Mouse (Mus musculus) gastrocnemius, postnatal 14 days (tissue): ENCODE measurements around the gene Mapk6. TPM values are rescaled to one million over a fixed set of nuclear protein-coding genes. Genes with fewer than 3 reads are reported as not detected.

ENCODE experiments used
- DNase-seq: peaks from one replicate; pipeline ENCODE4 v3.0.0; 2021; ENCODE audit warnings: mixed read lengths
- intact Hi-C: fragments of 180-260 bp; cut with DNase I; formaldehyde crosslinking; loops from one replicate; pipeline ENCODE4 v1.15.1; 2025; ENCODE audit warnings: low total_unique reads
- total RNA-seq, 2 experiments: library from RNA; stranded (reverse); gene quantifications; 2 replicates each; pipeline ENCODE4 v1.2.3; 2021

Mapk6 gene
- total RNA-seq, 2 experiments from 2014 or later = 26.8 to 33.9 TPM

DNA sequence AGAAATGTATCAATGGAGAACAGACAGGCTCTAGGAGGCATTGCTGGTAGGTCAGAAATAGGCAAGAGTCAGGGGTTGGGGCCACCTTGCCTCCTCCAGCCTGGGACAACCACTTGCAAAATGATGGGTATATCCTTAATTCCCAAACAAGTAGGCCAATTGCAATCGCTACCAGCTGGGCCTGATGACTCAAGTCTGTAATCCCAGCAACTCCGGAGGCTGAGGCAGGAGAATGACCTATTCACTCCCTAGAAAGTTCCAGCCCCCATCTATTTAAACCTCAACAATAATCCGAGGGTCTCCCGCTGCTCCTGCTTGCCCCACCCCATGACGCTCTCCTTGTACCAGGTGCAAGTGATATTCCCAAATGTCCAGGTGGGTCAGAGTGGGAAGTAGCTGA is 62.3 kb downstream of the Mapk6 start, which contains the start of gene Bcl2l10:
Bcl2l10 (plus strand) TSS at position 301 of the 400 bp plus-strand sequence.
- intact Hi-C loops = no loop called here
- DNase-seq = no peak

DNA sequence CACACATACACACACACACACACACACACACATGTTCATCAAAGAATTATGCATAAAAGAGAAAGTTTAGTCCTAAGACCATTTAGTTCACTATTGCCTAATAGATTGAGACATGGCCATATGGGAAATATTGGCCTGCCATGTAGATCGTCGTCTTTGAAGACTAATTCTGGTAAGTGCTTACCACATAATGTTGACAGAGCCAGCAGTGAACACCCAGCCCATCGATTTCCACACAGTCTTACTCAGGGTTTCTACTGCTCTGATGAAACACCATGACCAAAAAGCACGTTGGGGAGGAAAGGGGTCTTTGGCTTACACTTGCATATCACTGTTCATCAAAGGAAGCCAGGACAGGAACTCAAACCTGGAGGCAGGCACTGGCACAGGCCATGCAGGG is 67.4 kb downstream of the Mapk6 start:
- no peak for DNase-seq
- intact Hi-C loops = no loop called here

DNA sequence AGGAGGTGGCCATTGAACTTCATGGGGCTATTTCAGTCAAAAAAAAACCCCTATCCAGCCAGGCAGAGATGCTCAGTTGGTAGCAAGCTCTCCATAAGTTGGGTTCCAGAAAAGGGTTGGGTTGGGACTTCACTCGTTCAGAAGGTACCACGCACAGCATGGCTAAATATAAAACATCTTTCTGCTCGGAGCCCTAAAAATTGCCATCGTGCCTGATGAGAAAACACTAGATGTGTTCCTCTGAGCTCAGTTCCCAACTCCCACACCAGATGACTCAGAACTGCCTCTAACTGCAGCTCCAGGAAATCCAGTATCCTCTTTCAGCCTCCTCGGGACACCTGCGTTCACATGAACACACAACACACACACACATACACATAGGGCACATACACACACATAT is 71.8 kb downstream of the Mapk6 start:
- intact Hi-C loops = no loop called here
- no peak for DNase-seq

DNA sequence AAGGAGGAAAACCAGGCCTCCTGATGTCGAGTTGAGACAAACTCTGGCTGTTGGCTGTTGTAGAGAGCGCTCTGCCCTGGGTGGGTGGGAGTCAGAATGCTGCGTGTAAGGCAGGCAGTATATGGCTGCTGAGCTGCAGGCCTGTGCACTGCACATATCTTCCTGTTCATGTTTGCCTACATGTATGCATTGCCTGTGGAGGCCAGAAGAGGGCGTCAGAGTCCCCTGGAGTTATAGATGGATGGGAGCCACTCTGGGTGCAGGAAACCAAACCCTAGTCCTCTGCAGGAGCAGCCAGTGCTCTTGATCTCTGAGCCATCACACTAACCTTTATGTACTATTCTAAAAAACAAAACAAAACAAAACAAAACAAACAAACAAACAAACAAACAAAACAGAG is 75.4 kb downstream of the Mapk6 start:
- intact Hi-C loops = no loop called here
- DNase-seq = no peak

DNA sequence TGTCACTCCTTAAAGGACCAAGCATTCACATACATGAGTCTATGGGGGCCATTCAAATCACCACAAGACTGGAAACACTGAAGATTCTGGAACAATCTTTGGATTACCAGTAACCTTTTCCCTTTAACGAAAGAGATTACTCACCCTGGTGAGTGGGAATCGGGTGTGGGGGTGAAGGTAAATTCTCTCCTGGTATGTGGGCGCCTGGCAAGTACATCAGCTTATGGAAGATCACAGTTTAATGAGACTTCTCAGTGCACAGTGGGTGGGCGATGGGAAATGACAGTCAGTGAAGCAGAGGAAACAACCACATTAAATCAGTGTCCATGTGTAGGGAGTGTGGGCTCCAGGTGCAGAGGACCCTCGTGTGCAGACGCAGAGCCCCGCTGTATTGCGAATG is 79.0 kb downstream of the Mapk6 start:
- intact Hi-C loops = no loop called here
- DNase-seq = no peak

DNA sequence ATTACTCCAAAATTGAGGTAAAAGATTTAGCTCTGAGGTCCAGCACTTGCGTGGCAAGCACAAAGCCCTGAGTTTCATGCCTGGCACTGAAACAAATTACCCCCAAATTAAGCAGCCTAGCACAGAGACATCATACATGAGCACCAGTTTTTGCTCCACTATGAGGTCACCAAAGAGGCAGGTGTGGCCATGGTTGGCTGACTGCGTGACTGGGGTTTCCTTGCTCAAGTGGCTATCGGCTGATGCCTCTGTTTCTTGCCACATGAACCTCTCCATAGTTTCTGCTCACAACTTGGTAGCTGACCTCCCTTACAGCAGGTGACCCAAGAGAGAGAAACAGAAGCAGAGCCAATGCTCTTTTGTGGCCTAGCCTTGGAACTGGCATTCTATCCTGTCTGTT is 81.8 kb downstream of the Mapk6 start:
- intact Hi-C loops = no loop called here

DNA sequence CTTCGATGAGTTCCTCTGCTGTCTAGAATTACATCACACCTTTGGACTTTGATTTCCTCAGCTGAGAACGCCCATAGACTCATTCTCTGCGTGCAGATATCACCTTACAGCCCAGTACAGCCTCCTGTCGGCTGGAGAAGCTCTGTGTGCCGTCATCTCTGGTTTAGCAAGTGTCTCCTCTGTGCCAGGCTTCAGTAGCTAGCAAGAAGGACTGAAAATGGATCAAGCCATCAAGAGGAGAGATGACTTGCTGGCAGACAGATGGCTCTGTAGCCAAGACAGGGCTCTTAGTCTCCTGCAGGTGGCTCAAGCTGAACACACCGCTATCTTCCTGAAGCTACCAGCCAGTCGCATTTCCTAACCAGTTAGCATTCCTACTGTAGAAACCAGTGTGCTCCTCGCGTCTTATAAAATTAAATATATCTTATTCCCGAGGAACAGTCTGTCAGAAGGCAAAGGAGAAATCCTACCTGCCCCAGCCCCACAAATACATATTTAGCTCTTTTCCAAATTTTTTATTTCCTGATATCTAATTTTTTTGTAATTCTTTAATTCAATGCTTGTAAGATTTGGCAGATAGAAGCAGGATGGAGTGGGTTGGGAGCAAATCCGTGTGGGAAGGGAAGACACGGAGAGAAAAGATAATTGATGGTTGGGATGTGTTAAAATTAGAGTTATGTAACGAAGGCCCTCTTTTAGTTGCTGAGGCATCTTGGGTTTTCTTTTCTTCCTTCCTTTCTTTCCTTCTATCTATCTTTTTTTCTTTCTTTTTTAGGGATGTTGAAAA is 87.5 kb downstream of the Mapk6 start:
- no peak for DNase-seq
- intact Hi-C loops = no loop called here

More for the DNA sequence above, 81.8 kb downstream of the Mapk6 start:
- no peak for DNase-seq

DNA sequence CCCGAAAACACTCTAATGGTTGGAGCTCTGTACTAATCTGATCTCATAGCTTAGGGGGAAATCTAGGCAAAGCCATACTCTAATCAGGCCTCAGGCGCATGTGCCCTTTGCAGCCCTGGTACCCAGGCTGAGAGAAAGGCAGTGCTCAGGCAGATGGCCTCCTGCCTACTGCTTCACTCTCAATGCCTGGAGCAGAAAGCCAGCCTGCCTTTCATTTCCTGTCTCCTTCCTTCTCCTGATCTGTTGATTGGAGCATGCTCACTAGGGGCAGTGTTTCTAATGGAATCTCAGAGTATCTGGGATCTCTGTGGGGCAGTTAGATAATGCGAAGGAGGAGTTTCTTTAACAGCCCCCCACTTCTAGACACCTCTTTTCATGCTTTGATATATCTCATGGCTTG is 90.4 kb downstream of the Mapk6 start:
- DNase-seq = no peak
- intact Hi-C loops = no loop called here

Other genes starting within 250 kb of the Mapk6 start
- gene Myo5c, start 178.0 kb downstream of the Mapk6 start, total RNA-seq = 1 to 10 TPM; 5.9 to 9.6 TPM
- gene Gnb5, start 103.7 kb downstream of the Mapk6 start, total RNA-seq = 10 to 100 TPM in 1 of 2 experiments, 1 to 10 TPM in 1; 7.4 to 11.3 TPM
- gene Bcl2l10, start 62.2 kb downstream of the Mapk6 start, total RNA-seq = not detected
- gene Leo1, start 31.5 kb upstream of the Mapk6 start, total RNA-seq = 10 to 100 TPM; 17.3 to 22.2 TPM
- 10 to 100 TPM; 30.9 to 35.2 TPM for gene Tmod3, start 149.7 kb upstream of the Mapk6 start, total RNA-seq
- gene Tmod2, start 201.3 kb upstream of the Mapk6 start, total RNA-seq = 1 to 10 TPM; 7.2 to 8.9 TPM
- 1 to 10 TPM; 5.9 to 8.7 TPM for gene Lysmd2, start 215.7 kb upstream of the Mapk6 start, total RNA-seq